Mouse (Mus musculus): ENCODE measurements at regions not wholly inside any gene's neighbourhood (a gene's known extent, or its start where the extent isn't known, plus 50 kb on each side); places are given as distances from the start of the nearest gene placed in this dataset.

- Histone ChIP-seq H3K9me3 (ENCODE audit: control insufficient read depth, low read length) (no peaks in the 10 kb centered on the region), H3K27ac (ENCODE audit: low read depth, low read length) (no peak overlapping the region), H3K36me3 (ENCODE audit: control insufficient read depth, insufficient read depth, low read length) (no peaks in the 10 kb centered on the region), H3K4me1 (replicated peaks; ENCODE audit: control insufficient read depth, insufficient read depth, low read length) (no peaks in the 10 kb centered on the region), H3K9ac (ENCODE audit: low read depth, low read length) (no peak overlapping the region), H3K4me3 (ENCODE audit: low read depth, low read length) (no peak overlapping the region), H3K4me2 (replicated peaks; ENCODE audit: low read depth, low read length) (no peak overlapping the region), H3K27me3 (ENCODE audit: control insufficient read depth, insufficient read depth, low read length) (no peaks in the 10 kb centered on the region)
- ATAC-seq (ENCODE audit: low FRiP score) (no peak), DNase-seq (ENCODE audit: low spot score) (no peak)
- WGBS: 28% methylated on average over 2 of the region's 2 CpGs
These were observed 650.7 kb downstream of the Tlr4 start for GRCm38 (mm10) chr4:67478081-67478480.

GRCm38 (mm10) chr4:67522235-67522634, 694.9 kb downstream of the Tlr4 start:
- Histone ChIP-seq H3K36me3 (ENCODE audit: control insufficient read depth, insufficient read depth, low read length) (no peaks in the 10 kb centered on the region), H3K9me3 (ENCODE audit: control insufficient read depth, low read length) (no peaks in the 10 kb centered on the region), H3K9ac (ENCODE audit: low read depth, low read length) (no peak overlapping the region), H3K4me2 (replicated peaks; ENCODE audit: low read depth, low read length) (no peak overlapping the region), H3K27me3 (ENCODE audit: control insufficient read depth, insufficient read depth, low read length) (no peaks in the 10 kb centered on the region), H3K4me1 (replicated peaks; ENCODE audit: control insufficient read depth, insufficient read depth, low read length) (no peaks in the 10 kb centered on the region), H3K27ac (ENCODE audit: low read depth, low read length) (no peak overlapping the region), H3K4me3 (ENCODE audit: low read depth, low read length) (no peak overlapping the region)
- DNase-seq (ENCODE audit: low spot score): no peak
- no peak for ATAC-seq (ENCODE audit: low FRiP score)
- WGBS: 88% methylated on average over 4 of the region's 4 CpGs

GRCm38 (mm10) chr4:67523158-67523557, 695.8 kb downstream of the Tlr4 start:
- Histone ChIP-seq H3K4me3 (ENCODE audit: low read depth, low read length) (no peak overlapping the region), H3K9me3 (ENCODE audit: control insufficient read depth, low read length) (no peaks in the 10 kb centered on the region)
- ATAC-seq (ENCODE audit: low FRiP score): no peak

GRCm38 (mm10) chr4:67529586-67529985, 702.2 kb downstream of the Tlr4 start:
- Histone ChIP-seq H3K27ac (ENCODE audit: low read depth, low read length) (no peak overlapping the region), H3K36me3 (ENCODE audit: control insufficient read depth, insufficient read depth, low read length) (no peaks in the 10 kb centered on the region), H3K9ac (ENCODE audit: low read depth, low read length) (no peak overlapping the region), H3K9me3 (ENCODE audit: control insufficient read depth, low read length) (no peaks in the 10 kb centered on the region), H3K4me1 (replicated peaks; ENCODE audit: control insufficient read depth, insufficient read depth, low read length) (no peaks in the 10 kb centered on the region), H3K4me2 (replicated peaks; ENCODE audit: low read depth, low read length) (no peak overlapping the region), H3K4me3 (ENCODE audit: low read depth, low read length) (no peak overlapping the region), H3K27me3 (ENCODE audit: control insufficient read depth, insufficient read depth, low read length) (no peaks in the 10 kb centered on the region)
- DNase-seq (ENCODE audit: low spot score): no peak
- 80% methylated on average over 3 of the region's 3 CpGs for whole genome bisulfite sequencing
- no peak for ATAC-seq (ENCODE audit: low FRiP score)

More at GRCm38 (mm10) chr4:67523158-67523557, 695.8 kb downstream of the Tlr4 start:
- 72% methylated on average over 2 of the region's 2 CpGs for WGBS
- no peak overlapping the region for H3K9ac ChIP-seq (ENCODE audit: low read depth, low read length)
- DNase-seq (ENCODE audit: low spot score): no peak
- no peaks in the 10 kb centered on the region for H3K4me1 ChIP-seq (replicated peaks; ENCODE audit: control insufficient read depth, insufficient read depth, low read length)
- no peak overlapping the region for H3K27ac ChIP-seq (ENCODE audit: low read depth, low read length)
- H3K27me3 ChIP-seq (ENCODE audit: control insufficient read depth, insufficient read depth, low read length): no peaks in the 10 kb centered on the region
- H3K4me2 ChIP-seq (replicated peaks; ENCODE audit: low read depth, low read length): no peak overlapping the region
- no peaks in the 10 kb centered on the region for H3K36me3 ChIP-seq (ENCODE audit: control insufficient read depth, insufficient read depth, low read length)

- ATAC-seq (ENCODE audit: low FRiP score): no peak
- DNase-seq (ENCODE audit: low spot score): no peak
- no peak overlapping the region for H3K4me2 ChIP-seq (replicated peaks; ENCODE audit: low read depth, low read length)
- no peaks in the 10 kb centered on the region for H3K36me3 ChIP-seq (ENCODE audit: control insufficient read depth, insufficient read depth, low read length)
- H3K27me3 ChIP-seq (ENCODE audit: control insufficient read depth, insufficient read depth, low read length): no peaks in the 10 kb centered on the region
- H3K4me3 ChIP-seq (ENCODE audit: low read depth, low read length): no peak overlapping the region
- 78% methylated on average over 5 of the region's 5 CpGs for WGBS
- H3K4me1 ChIP-seq (replicated peaks; ENCODE audit: control insufficient read depth, insufficient read depth, low read length): no peaks in the 10 kb centered on the region
- H3K9me3 ChIP-seq (ENCODE audit: control insufficient read depth, low read length): no peaks in the 10 kb centered on the region
- no peak overlapping the region for H3K9ac ChIP-seq (ENCODE audit: low read depth, low read length)
- H3K27ac ChIP-seq (ENCODE audit: low read depth, low read length): no peak overlapping the region
These were observed 712.1 kb downstream of the Tlr4 start for GRCm38 (mm10) chr4:67539466-67539865.

GRCm38 (mm10) chr4:67546013-67546412, 718.6 kb downstream of the Tlr4 start:
- DNase-seq (ENCODE audit: low spot score): no peak
- Histone ChIP-seq H3K9ac (ENCODE audit: low read depth, low read length) (no peak overlapping the region), H3K4me1 (replicated peaks; ENCODE audit: control insufficient read depth, insufficient read depth, low read length) (no peaks in the 10 kb centered on the region), H3K27ac (ENCODE audit: low read depth, low read length) (no peak overlapping the region), H3K4me3 (ENCODE audit: low read depth, low read length) (no peak overlapping the region), H3K9me3 (ENCODE audit: control insufficient read depth, low read length) (no peaks in the 10 kb centered on the region), H3K4me2 (replicated peaks; ENCODE audit: low read depth, low read length) (no peak overlapping the region), H3K27me3 (ENCODE audit: control insufficient read depth, insufficient read depth, low read length) (no peaks in the 10 kb centered on the region), H3K36me3 (ENCODE audit: control insufficient read depth, insufficient read depth, low read length) (no peaks in the 10 kb centered on the region)
- 66% methylated on average over 1 of the region's 1 CpGs for WGBS
- ATAC-seq (ENCODE audit: low FRiP score): no peak

GRCm38 (mm10) chr4:67547957-67548356, 720.6 kb downstream of the Tlr4 start:
- no peaks in the 10 kb centered on the region for H3K9me3 ChIP-seq (ENCODE audit: control insufficient read depth, low read length)
- no peak overlapping the region for H3K4me2 ChIP-seq (replicated peaks; ENCODE audit: low read depth, low read length)
- H3K36me3 ChIP-seq (ENCODE audit: control insufficient read depth, insufficient read depth, low read length): no peaks in the 10 kb centered on the region

GRCm38 (mm10) chr4:67553511-67553910, 726.1 kb downstream of the Tlr4 start:
- H3K27ac ChIP-seq (ENCODE audit: low read depth, low read length): no peak overlapping the region
- WGBS: 80% methylated on average over 3 of the region's 3 CpGs
- DNase-seq (ENCODE audit: low spot score) (no peak), ATAC-seq (ENCODE audit: low FRiP score) (no peak)
- no peaks in the 10 kb centered on the region for H3K9me3 ChIP-seq (ENCODE audit: control insufficient read depth, low read length)
- no peaks in the 10 kb centered on the region for H3K36me3 ChIP-seq (ENCODE audit: control insufficient read depth, insufficient read depth, low read length)
- H3K9ac ChIP-seq (ENCODE audit: low read depth, low read length): no peak overlapping the region
- no peaks in the 10 kb centered on the region for H3K4me1 ChIP-seq (replicated peaks; ENCODE audit: control insufficient read depth, insufficient read depth, low read length)
- H3K4me3 ChIP-seq (ENCODE audit: low read depth, low read length): no peak overlapping the region
- no peaks in the 10 kb centered on the region for H3K27me3 ChIP-seq (ENCODE audit: control insufficient read depth, insufficient read depth, low read length)
- H3K4me2 ChIP-seq (replicated peaks; ENCODE audit: low read depth, low read length): no peak overlapping the region

More at GRCm38 (mm10) chr4:67547957-67548356, 720.6 kb downstream of the Tlr4 start:
- Histone ChIP-seq H3K27ac (ENCODE audit: low read depth, low read length) (no peak overlapping the region), H3K27me3 (ENCODE audit: control insufficient read depth, insufficient read depth, low read length) (no peaks in the 10 kb centered on the region), H3K4me1 (replicated peaks; ENCODE audit: control insufficient read depth, insufficient read depth, low read length) (no peaks in the 10 kb centered on the region), H3K9ac (ENCODE audit: low read depth, low read length) (no peak overlapping the region), H3K4me3 (ENCODE audit: low read depth, low read length) (no peak overlapping the region)
- WGBS: 100% methylated on average over 1 of the region's 1 CpGs
- ATAC-seq (ENCODE audit: low FRiP score) (no peak), DNase-seq (ENCODE audit: low spot score) (no peak)

- no peak overlapping the region for H3K27ac ChIP-seq (ENCODE audit: low read depth, low read length)
- H3K9me3 ChIP-seq (ENCODE audit: control insufficient read depth, low read length): no peaks in the 10 kb centered on the region
- ATAC-seq (ENCODE audit: low FRiP score) (no peak), DNase-seq (ENCODE audit: low spot score) (no peak)
- H3K4me3 ChIP-seq (ENCODE audit: low read depth, low read length): no peak overlapping the region
- H3K27me3 ChIP-seq (ENCODE audit: control insufficient read depth, insufficient read depth, low read length): no peaks in the 10 kb centered on the region
- no peak overlapping the region for H3K9ac ChIP-seq (ENCODE audit: low read depth, low read length)
- H3K36me3 ChIP-seq (ENCODE audit: control insufficient read depth, insufficient read depth, low read length): no peaks in the 10 kb centered on the region
- H3K4me1 ChIP-seq (replicated peaks; ENCODE audit: control insufficient read depth, insufficient read depth, low read length): no peaks in the 10 kb centered on the region
- 83% methylated on average over 3 of the region's 3 CpGs for WGBS
- no peak overlapping the region for H3K4me2 ChIP-seq (replicated peaks; ENCODE audit: low read depth, low read length)
These were observed 747.4 kb downstream of the Tlr4 start for GRCm38 (mm10) chr4:67574816-67575215.
